Mouse (Mus musculus): Measurements from ENCODE around the gene Cxcr1.

Gene Cxcr1

GRCm38 (mm10) chr1:74194445-74194844 is at the start of gene Cxcr1:
Gene Cxcr1 (minus strand): TSS chr1:74194631.
- no peak for DNase-seq (ENCODE audit: extremely low read depth, insufficient read length, low spot score)

GRCm38 (mm10) chr1:74240832-74241231 is 46.4 kb upstream of the Cxcr1 start:
- DNase-seq (ENCODE audit: extremely low read depth, insufficient read length, low spot score) = no peak

- DNase-seq (ENCODE audit: extremely low read depth, insufficient read length, low spot score) = no peak
Observed at GRCm38 (mm10) chr1:74240311-74240710, 45.9 kb upstream of the Cxcr1 start.

GRCm38 (mm10) chr1:74239618-74240017 is 45.2 kb upstream of the Cxcr1 start:
- DNase-seq (ENCODE audit: extremely low read depth, insufficient read length, low spot score) = no peak

GRCm38 (mm10) chr1:74239162-74239561 is 44.7 kb upstream of the Cxcr1 start:
- DNase-seq (ENCODE audit: extremely low read depth, insufficient read length, low spot score) = no peak

GRCm38 (mm10) chr1:74238136-74238535 is 43.7 kb upstream of the Cxcr1 start:
- DNase-seq (ENCODE audit: extremely low read depth, insufficient read length, low spot score) = no peak

GRCm38 (mm10) chr1:74237671-74238070 is 43.2 kb upstream of the Cxcr1 start:
- DNase-seq (ENCODE audit: extremely low read depth, insufficient read length, low spot score) = no peak

GRCm38 (mm10) chr1:74236590-74237317 is 42.3 kb upstream of the Cxcr1 start:
- peak; percentile 77 for DNase-seq (ENCODE audit: extremely low read depth, insufficient read length, low spot score)

- DNase-seq (ENCODE audit: extremely low read depth, insufficient read length, low spot score) = peak; percentile 98
Observed at GRCm38 (mm10) chr1:74235938-74236589, 41.6 kb upstream of the Cxcr1 start, which contains the start of gene Arpc2. Gene Arpc2 (plus strand): TSS chr1:74236084.

GRCm38 (mm10) chr1:74230992-74231391 is 36.6 kb upstream of the Cxcr1 start:
- no peak for DNase-seq (ENCODE audit: extremely low read depth, insufficient read length, low spot score)

- no peak for DNase-seq (ENCODE audit: extremely low read depth, insufficient read length, low spot score)
Observed at GRCm38 (mm10) chr1:74229942-74230341, 35.5 kb upstream of the Cxcr1 start.

GRCm38 (mm10) chr1:74227317-74227716 is 32.9 kb upstream of the Cxcr1 start:
- no peak for DNase-seq (ENCODE audit: extremely low read depth, insufficient read length, low spot score)

GRCm38 (mm10) chr1:74219922-74220321 is 25.5 kb upstream of the Cxcr1 start:
- no peak for DNase-seq (ENCODE audit: extremely low read depth, insufficient read length, low spot score)

GRCm38 (mm10) chr1:74208941-74209340 is 14.5 kb upstream of the Cxcr1 start:
- DNase-seq (ENCODE audit: extremely low read depth, insufficient read length, low spot score) = no peak

- DNase-seq (ENCODE audit: extremely low read depth, insufficient read length, low spot score) = no peak
Observed at GRCm38 (mm10) chr1:74207906-74208305, 13.5 kb upstream of the Cxcr1 start.

GRCm38 (mm10) chr1:74206642-74207041 is 12.2 kb upstream of the Cxcr1 start:
- no peak for DNase-seq (ENCODE audit: extremely low read depth, insufficient read length, low spot score)

GRCm38 (mm10) chr1:74205881-74206280 is 11.4 kb upstream of the Cxcr1 start:
- no peak for DNase-seq (ENCODE audit: extremely low read depth, insufficient read length, low spot score)

GRCm38 (mm10) chr1:74203457-74203856 is 9.0 kb upstream of the Cxcr1 start:
- DNase-seq (ENCODE audit: extremely low read depth, insufficient read length, low spot score) = no peak

GRCm38 (mm10) chr1:74201048-74201844 is 6.8 kb upstream of the Cxcr1 start:
- DNase-seq (ENCODE audit: extremely low read depth, insufficient read length, low spot score) = no peak

- no peak for DNase-seq (ENCODE audit: extremely low read depth, insufficient read length, low spot score)
Observed at GRCm38 (mm10) chr1:74199046-74199445, 4.6 kb upstream of the Cxcr1 start.

- no peak for DNase-seq (ENCODE audit: extremely low read depth, insufficient read length, low spot score)
Observed at GRCm38 (mm10) chr1:74197726-74198470, 3.5 kb upstream of the Cxcr1 start.

All from 3134 (cell line).